Mouse (Mus musculus): ENCODE measurements around the gene Rrp1b.

- TF ChIP-seq USF1 (IDR thresholded peaks at IDR 0.05; ENCODE audit: low read depth, low read length) (no peak), CTCF (conservative IDR thresholded peaks at IDR 0.05 in 1 of 2, IDR thresholded peaks at IDR 0.05 in 1 of 2; ENCODE audit: low read depth in 2 of 2, low read length in 2 of 2) (peak in 1 of 2 experiments; percentile 19; a peak in 2 of 4 replicates), TBP (conservative IDR thresholded peaks at IDR 0.05; ENCODE audit: low read depth, low read length) (no peak), POLR2A (IDR thresholded peaks at IDR 0.05; ENCODE audit: low read depth, low read length) (no peak), RAD21 (IDR thresholded peaks at IDR 0.05; ENCODE audit: low read depth, low read length) (no peak), MAFK (IDR thresholded peaks at IDR 0.05; ENCODE audit: insufficient replicate concordance, low read length) (no peak), POLR2AphosphoS2 (IDR thresholded peaks at IDR 0.05; ENCODE audit: low read depth, low read length) (no peak), MEF2A (IDR thresholded peaks at IDR 0.05; ENCODE audit: borderline replicate concordance, low read depth, low read length) (no peak), SIN3A (IDR thresholded peaks at IDR 0.05; ENCODE audit: low read length) (no peak)
Measured at GRCm38 (mm10) chr17:32067541-32067940, 31.6 kb downstream of the Rrp1b start.
